Mouse (Mus musculus) liver, postnatal 0 days (tissue): ENCODE measurements around the gene Olfr1209. TPM values are rescaled to one million over a fixed set of nuclear protein-coding genes. Genes with fewer than 3 reads are reported as not detected.

Source experiments
- ATAC-seq: fragments of 200-750 bp; cut with Nextera tagmentation; 2 replicates; pipeline ENCODE4 v1.8.0; 2017; ENCODE audit warnings: mild to moderate bottlenecking, moderate library complexity
- DNase-seq: peaks from one replicate; pipeline ENCODE4 v3.0.0-alpha.2; 2016
- H3K27ac ChIP-seq: fragments of 300-500 bp; sonication (generic); 2 replicates; pipeline ENCODE4 v1.5.1; 2014; ENCODE audit warnings: antibody characterized with exemption, moderate library complexity, mild to moderate bottlenecking, low read depth
- H3K27me3 ChIP-seq: fragments of 300-500 bp; sonication (generic); 2 replicates; pipeline ENCODE4 v1.6.1; 2014; ENCODE audit warnings: low read length, control low read depth, mixed read lengths; ENCODE audit not compliant: insufficient read depth
- H3K36me3 ChIP-seq: fragments of 300-500 bp; sonication (generic); replicated peaks from 2 replicates; pipeline ENCODE4 v1.6.1; 2014; ENCODE audit warnings: mild to moderate bottlenecking, control low read depth, low read length, moderate library complexity, mixed read lengths; ENCODE audit not compliant: insufficient read depth
- H3K4me1 ChIP-seq: fragments of 300-500 bp; sonication (generic); 2 replicates; pipeline ENCODE4 v1.6.1; 2014; ENCODE audit warnings: antibody characterized with exemption, mild to moderate bottlenecking, control low read depth; ENCODE audit not compliant: insufficient read depth
- H3K4me2 ChIP-seq: fragments of 300-500 bp; sonication (generic); 2 replicates; pipeline ENCODE4 v1.6.1; 2014; ENCODE audit warnings: low read depth, mild to moderate bottlenecking, low read length, moderate library complexity, mixed read lengths
- H3K4me3 ChIP-seq: fragments of 300-500 bp; sonication (generic); 2 replicates; pipeline ENCODE4 v1.5.1; 2014; ENCODE audit warnings: low read depth, low read length
- H3K9ac ChIP-seq: fragments of 300-500 bp; sonication (generic); replicated peaks from 2 replicates; pipeline ENCODE4 v1.6.1; 2014; ENCODE audit warnings: mild to moderate bottlenecking, moderate library complexity
- H3K9me3 ChIP-seq: fragments of 300-500 bp; sonication (generic); 2 replicates; pipeline ENCODE4 v1.6.1; 2016; ENCODE audit warnings: mild to moderate bottlenecking, control low read depth, low read length, mixed read lengths
- CTCF ChIP-seq: sonication (generic); IDR thresholded peaks from 2 replicates; pipeline ENCODE4 v1.5.1; 2016; ENCODE audit warnings: antibody characterized with exemption, low read depth
- EP300 ChIP-seq: IDR thresholded peaks from 2 replicates; pipeline ENCODE4 v1.6.1; 2016; ENCODE audit warnings: antibody characterized with exemption, low read depth, mild to moderate bottlenecking
- WGBS: fragments of 180-500 bp; shearing (Covaris S2); extraction: QIAGEN DNeasy Blood & Tissue Kit; methylation state at CpG from one replicate; pipeline ENCODE4 v1.1.7; 2014; ENCODE audit not compliant: insufficient replicate concordance; 5-methylcytosine and 5-hydroxymethylcytosine counted together
- polyA plus RNA-seq: library from polyadenylated mRNA; unstranded; fragments of >200 nt; fragmentation: Nextera tagmentation; extraction: Ambion mirVana; gene quantifications from 2 replicates; pipeline ENCODE4 v1.2.1, GENCODE M21; 2015

Olfr1209 gene
- polyA plus RNA-seq: not detected in 2 replicates

DNA sequence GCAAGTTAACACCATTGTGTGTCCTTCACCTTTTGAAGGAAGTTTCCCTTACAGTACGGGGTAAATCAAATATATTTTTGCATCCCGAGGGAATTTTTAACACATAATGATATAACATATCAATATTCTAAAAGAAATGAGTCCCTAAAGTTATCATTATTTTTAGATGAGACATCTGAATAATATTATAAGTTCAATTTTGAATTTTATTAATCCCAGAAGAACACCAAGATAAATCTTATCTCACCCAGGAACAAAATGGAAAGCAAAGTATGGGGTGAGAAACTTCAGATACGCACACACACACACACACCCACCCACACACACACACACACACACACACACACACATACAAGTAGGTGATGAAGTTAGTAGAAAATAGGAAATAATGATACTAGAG lies at the start of gene Olfr1209:
Olfr1209 (minus strand) TSS at position 101 of the 400 bp plus-strand sequence.
- no peak within 1 kb of the TSS for H3K27ac ChIP-seq
- H3K27me3 ChIP-seq: no peaks in the 10 kb centered on the region
- TF ChIP-seq CTCF (no peak), EP300 (no peak)
- WGBS: 74% methylated on average over 3 of the region's 3 CpGs
- H3K36me3 ChIP-seq: no peaks in the 10 kb centered on the region
- DNase-seq (no peak), ATAC-seq (no peak)
- no peak within 1 kb of the TSS for H3K4me2 ChIP-seq
- no peak within 1 kb of the TSS for H3K9ac ChIP-seq
- no peaks in the 10 kb centered on the region for H3K4me1 ChIP-seq
- no peak within 1 kb of the TSS for H3K4me3 ChIP-seq
- H3K9me3 ChIP-seq: no peaks in the 10 kb centered on the region

- no peaks in the 10 kb centered on the region for H3K36me3 ChIP-seq
- ATAC-seq (no peak), DNase-seq (no peak)
- H3K27ac ChIP-seq: no peak within 1 kb of the TSS
- no peaks in the 10 kb centered on the region for H3K9me3 ChIP-seq
- no peak within 1 kb of the TSS for H3K4me3 ChIP-seq
- no peak within 1 kb of the TSS for H3K9ac ChIP-seq
- no peaks in the 10 kb centered on the region for H3K4me1 ChIP-seq
- no peak for TF ChIP-seq EP300
- TF ChIP-seq CTCF: no peak
- no peaks in the 10 kb centered on the region for H3K27me3 ChIP-seq
- no peak within 1 kb of the TSS for H3K4me2 ChIP-seq
These were observed 38.7 kb upstream of the Olfr1209 start, which contains the start of gene Olfr1212 for GRCm38 (mm10) chr2:88953669-88954068. Olfr1212 (plus strand) TSS chr2:88953969.

DNA sequence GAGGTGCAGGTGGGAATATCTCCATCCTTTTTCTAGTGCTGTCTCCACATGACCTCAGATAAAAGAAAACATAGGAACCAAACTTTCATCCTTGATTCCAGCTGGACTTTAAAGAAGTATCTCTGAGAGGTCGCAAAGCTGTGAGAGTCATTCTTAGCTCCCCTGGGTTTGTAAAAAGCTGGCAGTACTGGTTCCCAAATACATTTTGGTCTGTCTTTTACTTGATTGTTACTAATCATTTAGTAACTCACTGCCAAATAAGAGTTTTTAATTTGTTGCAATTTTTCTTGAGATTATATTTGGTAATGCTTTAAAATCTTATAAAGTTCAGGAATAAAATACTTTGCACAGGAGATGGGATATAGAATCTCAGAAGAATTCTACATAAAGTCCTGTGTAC lies 23.1 kb upstream of the Olfr1209 start, which contains the start of gene Olfr1211:
Olfr1211 (minus strand) TSS at position 101 of the 400 bp plus-strand sequence.
- Histone ChIP-seq H3K4me1 (no peaks in the 10 kb centered on the region), H3K4me3 (no peak within 1 kb of the TSS), H3K4me2 (no peak within 1 kb of the TSS), H3K27ac (no peak within 1 kb of the TSS), H3K27me3 (no peaks in the 10 kb centered on the region), H3K9me3 (no peaks in the 10 kb centered on the region), H3K36me3 (no peaks in the 10 kb centered on the region), H3K9ac (no peak within 1 kb of the TSS)
- no peak for ATAC-seq
- TF ChIP-seq EP300 (no peak), CTCF (no peak)
- DNase-seq: no peak
- whole genome bisulfite sequencing: 86% methylated on average over 1 of the region's 1 CpGs

DNA sequence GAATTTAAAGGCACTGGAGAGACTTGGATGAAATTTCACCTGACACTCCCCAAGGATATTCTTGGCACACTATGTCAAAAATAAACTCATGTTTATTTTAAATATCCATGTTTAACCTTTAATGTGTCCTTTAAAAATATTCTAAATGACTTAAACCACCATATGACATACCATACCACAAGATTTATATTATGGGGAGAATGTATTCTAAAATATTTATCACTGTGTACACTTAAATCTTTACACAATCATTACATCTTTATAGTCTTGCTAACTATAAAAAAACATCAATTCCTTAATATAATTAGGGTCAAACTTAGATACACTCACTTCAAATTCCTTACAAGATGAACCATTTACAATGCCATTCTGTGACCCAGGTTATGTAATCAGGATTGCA lies 12.7 kb downstream of the Olfr1209 start, which contains the start of gene Olfr1208:
Olfr1208 (minus strand) TSS at position 101 of the 400 bp plus-strand sequence.
- Histone ChIP-seq H3K4me2 (no peak within 1 kb of the TSS), H3K9ac (no peak within 1 kb of the TSS), H3K36me3 (no peaks in the 10 kb centered on the region), H3K27ac (no peak within 1 kb of the TSS), H3K27me3 (no peaks in the 10 kb centered on the region), H3K9me3 (no peaks in the 10 kb centered on the region), H3K4me3 (no peak within 1 kb of the TSS), H3K4me1 (no peaks in the 10 kb centered on the region)
- ATAC-seq (no peak), DNase-seq (no peak)
- no peak for TF ChIP-seq CTCF
- no peak for TF ChIP-seq EP300

DNA sequence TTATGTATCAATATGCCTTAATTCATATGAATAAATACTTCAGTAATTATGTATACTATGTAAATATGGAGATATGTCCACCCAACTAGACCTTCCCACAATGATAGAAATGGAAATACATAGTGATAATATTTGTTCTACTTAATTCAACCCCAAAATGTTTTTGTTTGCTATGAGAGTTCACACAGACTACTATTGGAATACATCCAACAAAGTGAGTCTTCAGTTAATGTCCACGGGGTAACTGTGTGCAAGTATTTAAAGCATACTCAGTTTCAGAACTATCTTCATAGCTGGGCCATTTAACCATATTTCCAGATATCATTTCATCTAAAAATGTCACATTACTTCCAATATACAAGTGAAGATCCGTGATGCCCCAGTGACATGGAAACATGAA lies 52.0 kb downstream of the Olfr1209 start, which contains the start of gene Olfr1206:
Olfr1206 (plus strand) TSS at position 301 of the 400 bp plus-strand sequence.
- ATAC-seq (no peak), DNase-seq (no peak)
- Histone ChIP-seq H3K4me3 (no peak within 1 kb of the TSS), H3K9me3 (0 out of 2 replicates have a peak, but pooled peaks cover 2% of the 10 kb centered on the region), H3K9ac (no peak within 1 kb of the TSS), H3K27ac (no peak within 1 kb of the TSS), H3K4me1 (no peaks in the 10 kb centered on the region), H3K36me3 (no peaks in the 10 kb centered on the region), H3K4me2 (no peak within 1 kb of the TSS), H3K27me3 (no peaks in the 10 kb centered on the region)
- TF ChIP-seq CTCF (no peak), EP300 (no peak)
- WGBS: 72% methylated on average over 2 of the region's 2 CpGs

Other genes with a start within 250 kb of the Olfr1209 start
- not detected in 2 replicates for gene Olfr1193, start 239.5 kb downstream of the Olfr1209 start, polyA plus RNA-seq
- not detected in 2 replicates for gene Olfr1195, start 226.0 kb downstream of the Olfr1209 start, polyA plus RNA-seq
- gene Olfr1196, start 210.6 kb downstream of the Olfr1209 start, polyA plus RNA-seq: not detected in 2 replicates
- gene Olfr1197, start 182.8 kb downstream of the Olfr1209 start, polyA plus RNA-seq: not detected in 2 replicates
- not detected in 2 replicates for gene Olfr1198, start 163.8 kb downstream of the Olfr1209 start, polyA plus RNA-seq
- gene Olfr1199, start 154.7 kb downstream of the Olfr1209 start, polyA plus RNA-seq: not detected in 2 replicates
- not detected in 2 replicates for gene Olfr1200, start 144.7 kb downstream of the Olfr1209 start, polyA plus RNA-seq
- gene Olfr1201, start 122.1 kb downstream of the Olfr1209 start, polyA plus RNA-seq: not detected in 2 replicates
- gene Olfr1202, start 100.7 kb downstream of the Olfr1209 start, polyA plus RNA-seq: not detected in 2 replicates
- gene Olfr1205, start 85.4 kb downstream of the Olfr1209 start, polyA plus RNA-seq: not detected in 2 replicates
- gene Olfr1204, start 65.9 kb downstream of the Olfr1209 start, polyA plus RNA-seq: not detected in 2 replicates
- not detected in 2 replicates for gene Olfr1206, start 51.9 kb downstream of the Olfr1209 start, polyA plus RNA-seq
- gene Olfr1208, start 12.8 kb downstream of the Olfr1209 start, polyA plus RNA-seq: not detected in 2 replicates
- gene Olfr1211, start 23.0 kb upstream of the Olfr1209 start, polyA plus RNA-seq: not detected in 2 replicates
- not detected in 2 replicates for gene Olfr1212, start 38.8 kb upstream of the Olfr1209 start, polyA plus RNA-seq
- gene Gm13762, start 65.1 kb upstream of the Olfr1209 start, polyA plus RNA-seq: not detected in 2 replicates
- gene Olfr1214, start 77.5 kb upstream of the Olfr1209 start, polyA plus RNA-seq: not detected in 2 replicates
- gene Olfr1215, start 91.8 kb upstream of the Olfr1209 start, polyA plus RNA-seq: not detected in 2 replicates
- not detected in 2 replicates for gene Olfr1216, start 103.2 kb upstream of the Olfr1209 start, polyA plus RNA-seq
- gene Olfr1217, start 116.9 kb upstream of the Olfr1209 start, polyA plus RNA-seq: not detected in 2 replicates
- not detected in 2 replicates for gene Olfr1218, start 146.0 kb upstream of the Olfr1209 start, polyA plus RNA-seq
- not detected in 2 replicates for gene Olfr1219, start 168.4 kb upstream of the Olfr1209 start, polyA plus RNA-seq
- gene Olfr1220, start 191.7 kb upstream of the Olfr1209 start, polyA plus RNA-seq: not detected in 2 replicates
- gene Olfr1221, start 202.1 kb upstream of the Olfr1209 start, polyA plus RNA-seq: not detected in 2 replicates
- not detected in 2 replicates for gene Olfr1222, start 217.9 kb upstream of the Olfr1209 start, polyA plus RNA-seq
- not detected in 2 replicates for gene Olfr1223, start 236.4 kb upstream of the Olfr1209 start, polyA plus RNA-seq
- not detected in 2 replicates for gene Olfr1224-ps1, start 248.9 kb upstream of the Olfr1209 start, polyA plus RNA-seq